Mouse (Mus musculus) kidney, postnatal 0 days (tissue): ENCODE measurements around the gene Pakap. TPM values are rescaled to one million over a fixed set of nuclear protein-coding genes. Genes with fewer than 3 reads are reported as not detected.

Experiments
- ATAC-seq: fragments of 200-750 bp; cut with Nextera tagmentation; replicated peaks from 2 replicates; pipeline ENCODE4 v1.8.0; 2017; ENCODE audit warnings: low read depth, moderate number of reproducible peaks, moderate TSS enrichment, moderate library complexity; ENCODE audit not compliant: low FRiP score
- DNase-seq: peaks from one replicate; pipeline ENCODE4 v3.0.0-alpha.2; 2016; ENCODE audit warnings: low spot score
- H3K27ac ChIP-seq: fragments of 300-500 bp; sonication (generic); 2 replicates; pipeline ENCODE4 v1.5.1; 2014; ENCODE audit warnings: mild to moderate bottlenecking
- H3K27me3 ChIP-seq: fragments of 300-500 bp; sonication (generic); 2 replicates; pipeline ENCODE4 v1.6.1; 2014; ENCODE audit warnings: low read length, mixed read lengths; ENCODE audit not compliant: insufficient read depth
- H3K36me3 ChIP-seq: fragments of 300-500 bp; sonication (generic); 2 replicates; pipeline ENCODE4 v1.6.1; 2014; ENCODE audit warnings: low read length, mixed read lengths; ENCODE audit not compliant: insufficient read depth
- H3K4me1 ChIP-seq: fragments of 300-500 bp; sonication (generic); replicated peaks from 2 replicates; pipeline ENCODE4 v1.6.1; 2014; ENCODE audit warnings: antibody characterized with exemption, low read length, mixed read lengths; ENCODE audit not compliant: insufficient read depth
- H3K4me2 ChIP-seq: fragments of 300-500 bp; sonication (generic); 2 replicates; pipeline ENCODE4 v1.6.1; 2014; ENCODE audit warnings: mild to moderate bottlenecking, low read length, moderate library complexity, mixed read lengths
- H3K4me3 ChIP-seq: fragments of 300-500 bp; sonication (generic); replicated peaks from 2 replicates; pipeline ENCODE4 v1.5.1; 2014; ENCODE audit warnings: low read depth, low read length
- H3K9ac ChIP-seq: fragments of 300-500 bp; sonication (generic); 2 replicates; pipeline ENCODE4 v1.6.1; 2014; ENCODE audit warnings: low read depth, low read length
- H3K9me3 ChIP-seq: fragments of 300-500 bp; sonication (generic); replicated peaks from 2 replicates; pipeline ENCODE4 v1.6.1; 2016; ENCODE audit warnings: low read length, inconsistent platforms, mixed read lengths
- CTCF ChIP-seq: IDR thresholded peaks from 2 replicates; pipeline ENCODE4 v1.5.1; 2016; ENCODE audit warnings: antibody characterized with exemption, low read depth, mild to moderate bottlenecking, moderate library complexity
- WGBS: fragments of 180-500 bp; shearing (Covaris S2); extraction: QIAGEN DNeasy Blood & Tissue Kit; methylation state at CpG from one replicate; pipeline ENCODE4 v1.1.7; 2014; 5-methylcytosine and 5-hydroxymethylcytosine counted together
- polyA plus RNA-seq: library from polyadenylated mRNA; unstranded; fragments of >200 nt; fragmentation: Nextera tagmentation; extraction: Ambion mirVana; gene quantifications from 2 replicates; pipeline ENCODE4 v1.2.1, GENCODE M21; 2015

Gene Pakap
- polyA plus RNA-seq, 1 experiment from 2014 or later, result 11.5 TPM

- H3K27me3 ChIP-seq, result no peaks in the 10 kb centered on the region
- H3K4me2 ChIP-seq, result no peak overlapping the region
- no peak for DNase-seq
- no peaks in the 10 kb centered on the region for H3K36me3 ChIP-seq
- 76% methylated on average over 11 of the region's 11 CpGs for WGBS
- H3K27ac ChIP-seq, result no peak overlapping the region
- H3K9me3 ChIP-seq, result no peaks in the 10 kb centered on the region
- H3K4me3 ChIP-seq, result no peak overlapping the region
- no peak for ATAC-seq
- no peaks in the 10 kb centered on the region for H3K4me1 ChIP-seq
- H3K9ac ChIP-seq, result no peak overlapping the region
- TF ChIP-seq CTCF, result no peak
Measured at GRCm38 (mm10) chr4:57730801-57731598, 163.0 kb downstream of the Pakap start.

DNA sequence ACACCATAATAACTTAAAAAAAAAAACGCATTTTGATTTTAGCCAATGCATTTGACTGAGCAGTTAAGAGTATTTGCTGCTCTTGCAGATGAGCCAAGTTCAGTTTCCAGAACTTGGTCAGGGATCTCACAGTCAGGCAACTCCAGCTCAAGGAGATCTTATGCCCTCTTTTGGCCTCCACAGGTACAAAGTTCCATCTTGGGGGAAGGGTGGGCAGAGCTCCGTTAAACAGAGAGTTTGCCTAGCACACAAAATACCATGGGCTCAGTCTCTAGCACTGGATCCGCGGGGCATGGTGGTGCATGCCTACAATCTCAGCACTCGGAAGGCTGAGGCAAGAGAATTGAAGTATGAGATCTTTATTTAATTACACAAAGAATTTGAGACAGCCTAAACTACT lies 164.4 kb downstream of the Pakap start:
- H3K27ac ChIP-seq, result no peak overlapping the region
- no peaks in the 10 kb centered on the region for H3K9me3 ChIP-seq
- H3K4me2 ChIP-seq, result no peak overlapping the region
- H3K4me1 ChIP-seq, result no peaks in the 10 kb centered on the region
- no peak overlapping the region for H3K9ac ChIP-seq
- no peak for TF ChIP-seq CTCF
- no peaks in the 10 kb centered on the region for H3K27me3 ChIP-seq
- DNase-seq (no peak), ATAC-seq (no peak)
- H3K4me3 ChIP-seq, result no peak overlapping the region
- 82% methylated on average over 5 of the region's 5 CpGs for WGBS
- no peaks in the 10 kb centered on the region for H3K36me3 ChIP-seq

- Histone ChIP-seq H3K36me3 (no peaks in the 10 kb centered on the region), H3K27ac (no peak overlapping the region), H3K4me2 (no peak overlapping the region), H3K27me3 (no peaks in the 10 kb centered on the region), H3K4me3 (no peak overlapping the region), H3K9ac (no peak overlapping the region), H3K4me1 (no peaks in the 10 kb centered on the region), H3K9me3 (no peaks in the 10 kb centered on the region)
- TF ChIP-seq CTCF, result no peak
- ATAC-seq (no peak), DNase-seq (no peak)
- WGBS, result 75% methylated on average over 3 of the region's 3 CpGs
Measured at GRCm38 (mm10) chr4:57733445-57733844, 165.5 kb downstream of the Pakap start.

DNA sequence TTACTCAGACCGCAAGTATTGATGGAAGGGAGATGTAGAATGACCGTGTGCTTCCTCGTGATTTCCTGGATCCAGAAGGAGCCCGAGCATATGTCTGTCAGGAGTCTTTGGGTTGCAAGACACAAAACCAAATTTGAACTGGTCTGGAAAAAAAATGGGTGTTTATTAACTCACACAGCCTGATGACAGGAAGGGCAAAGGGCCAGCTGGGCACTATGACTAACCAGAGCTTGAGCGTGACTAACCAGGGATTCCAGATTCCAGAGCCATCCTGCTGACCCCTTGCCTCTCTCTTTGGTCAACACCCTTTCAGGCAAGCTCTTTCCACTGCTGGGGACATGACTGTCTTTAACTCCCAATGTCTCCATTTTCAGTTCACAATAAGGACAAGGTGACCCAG lies 167.4 kb downstream of the Pakap start:
- 69% methylated on average over 5 of the region's 5 CpGs for WGBS
- Histone ChIP-seq H3K36me3 (no peaks in the 10 kb centered on the region), H3K4me1 (no peaks in the 10 kb centered on the region), H3K27me3 (no peaks in the 10 kb centered on the region), H3K4me2 (no peak overlapping the region), H3K9ac (no peak overlapping the region), H3K9me3 (no peaks in the 10 kb centered on the region), H3K27ac (peak overlapping the region; percentile 70; the same call in 1 of the 2 replicates), H3K4me3 (no peak overlapping the region)
- DNase-seq (peak; percentile 38), ATAC-seq (peak; percentile 93)
- no peak for TF ChIP-seq CTCF

GRCm38 (mm10) chr4:57738856-57739552 lies 171.0 kb downstream of the Pakap start:
- Histone ChIP-seq H3K4me1 (no peaks in the 10 kb centered on the region), H3K4me2 (no peak overlapping the region), H3K9ac (no peak overlapping the region), H3K9me3 (no peaks in the 10 kb centered on the region), H3K27ac (no peak overlapping the region), H3K4me3 (no peak overlapping the region), H3K27me3 (no peaks in the 10 kb centered on the region), H3K36me3 (no peaks in the 10 kb centered on the region)
- DNase-seq (peak; percentile 34), ATAC-seq (no peak)
- TF ChIP-seq CTCF, result no peak
- WGBS, result 37% methylated on average over 8 of the region's 8 CpGs

DNA sequence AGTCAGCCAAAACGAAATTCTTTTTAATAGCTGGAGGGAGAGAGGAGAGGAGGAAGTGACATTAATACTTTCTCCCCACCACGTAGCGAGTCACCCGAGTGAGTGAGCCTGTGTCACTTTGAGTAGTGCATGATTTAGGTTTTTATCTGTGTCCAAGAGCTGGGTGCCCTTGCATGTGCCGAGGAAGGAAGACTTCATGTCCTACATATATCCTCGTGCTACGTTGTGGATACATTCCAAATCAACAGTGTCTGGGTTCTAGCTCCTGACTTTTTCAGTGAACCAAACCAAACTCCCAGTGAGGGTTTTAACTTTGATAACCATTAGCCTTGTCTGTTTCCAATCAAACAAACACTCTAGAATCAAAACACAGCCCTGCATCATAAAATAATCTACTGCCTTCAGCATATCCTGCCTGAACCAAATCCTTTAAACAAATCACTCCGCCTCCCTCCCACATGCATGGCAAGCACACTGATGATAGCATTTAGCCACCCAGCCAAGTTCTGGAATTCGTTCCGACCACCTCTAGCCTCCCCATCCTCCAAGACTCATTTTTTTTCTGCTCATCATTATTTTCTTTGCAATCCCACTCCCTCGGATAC lies 175.4 kb downstream of the Pakap start:
- no peak for TF ChIP-seq CTCF
- Histone ChIP-seq H3K9me3 (no peaks in the 10 kb centered on the region), H3K36me3 (no peaks in the 10 kb centered on the region), H3K4me3 (no peak overlapping the region), H3K9ac (no peak overlapping the region), H3K4me1 (no peaks in the 10 kb centered on the region), H3K27ac (no peak overlapping the region), H3K4me2 (no peak overlapping the region), H3K27me3 (no peaks in the 10 kb centered on the region)
- no peak for ATAC-seq
- 23% methylated on average over 11 of the region's 11 CpGs for WGBS
- peak; percentile 11 for DNase-seq
